Mouse (Mus musculus): ENCODE data around the gene Gm5767.

DNA sequence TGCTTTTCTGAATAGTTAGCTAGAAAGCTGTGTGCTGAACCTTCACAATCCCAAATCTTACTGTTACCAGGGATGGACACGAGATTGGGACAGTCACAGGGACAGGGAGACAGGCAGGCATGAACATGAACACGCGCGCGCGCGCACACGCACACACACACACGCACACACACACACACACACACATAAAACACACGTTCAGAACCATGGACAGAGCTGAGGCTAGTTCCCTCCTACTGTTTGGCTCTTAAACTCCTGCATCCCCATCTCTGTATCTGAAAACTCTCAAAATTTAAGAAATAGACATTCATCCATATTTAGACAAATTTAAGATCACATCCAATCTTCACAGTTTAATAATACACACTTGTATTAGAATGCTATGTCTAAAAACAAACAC lies 37.2 kb downstream of the Gm5767 start:
- TF ChIP-seq ZNF384 (IDR thresholded peaks at IDR 0.05; ENCODE audit: low read depth, low read length) (no peak), HCFC1 (IDR thresholded peaks at IDR 0.05; ENCODE audit: borderline replicate concordance, insufficient read depth, low read length) (no peak), CHD2 (IDR thresholded peaks at IDR 0.05; ENCODE audit: low read depth, low read length) (no peak), MAFK (IDR thresholded peaks at IDR 0.05; ENCODE audit: insufficient read depth, low read depth, low read length) (no peak), ZC3H11A (IDR thresholded peaks at IDR 0.05; ENCODE audit: borderline replicate concordance, low read depth, low read length) (no peak)
